Comparison of ENCODE assay signal across 8 mouse cellular contexts in the genomic region with DNA sequence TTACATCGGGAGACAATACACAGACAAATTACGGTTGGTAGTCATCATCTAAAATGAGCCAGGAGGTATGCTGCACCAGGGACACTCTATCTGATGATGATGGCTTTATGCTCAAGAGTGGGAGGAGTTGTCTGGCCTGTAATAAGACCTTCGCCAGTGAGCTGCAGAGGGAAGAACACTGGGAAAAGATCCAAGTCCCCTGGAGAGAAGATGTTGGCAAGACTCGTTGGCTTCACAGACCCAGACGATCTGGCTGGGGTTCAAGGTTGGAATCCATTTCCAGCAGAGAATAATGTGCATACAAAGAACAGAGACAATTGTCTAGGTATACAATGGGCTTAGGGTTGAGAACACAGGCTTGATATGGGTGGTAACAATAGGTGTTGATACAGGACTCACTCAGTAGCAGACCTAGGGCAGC. TPM values are rescaled to one million over a fixed set of nuclear protein-coding genes. Genes with fewer than 3 reads are reported as not detected.
DNase-seq lines count a peak whose midpoint lies in the region; ATAC-seq lines count a peak whose summit lies in the region.

No protein-coding gene starts in this region.

- no peaks in the 10 kb centered on the region for H3K27me3 ChIP-seq in heart, embryonic 11.5 days (ENCODE audit: control insufficient read depth, insufficient read depth, low read length)
- H3K27me3 ChIP-seq in forebrain, embryonic 16.5 days (replicated peaks; ENCODE audit: control insufficient read depth, insufficient read depth, low read length): no peaks in the 10 kb centered on the region
- no peaks in the 10 kb centered on the region for H3K27me3 ChIP-seq in midbrain, embryonic 15.5 days (replicated peaks)

- WGBS in heart, embryonic 11.5 days (ENCODE audit: insufficient replicate concordance): 69% methylated on average over 5 of the region's 5 CpGs
- WGBS in forebrain, embryonic 16.5 days: 34% methylated on average over 5 of the region's 5 CpGs
- 67% methylated on average over 5 of the region's 5 CpGs for WGBS in midbrain, embryonic 15.5 days

- H3K4me2 ChIP-seq in heart, embryonic 11.5 days: no peak overlapping the region
- H3K4me2 ChIP-seq in forebrain, embryonic 16.5 days (ENCODE audit: low read length): no peak overlapping the region
- no peak overlapping the region for H3K4me2 ChIP-seq in midbrain, embryonic 15.5 days

- H3K9me3 ChIP-seq in heart, embryonic 11.5 days (replicated peaks; ENCODE audit: control insufficient read depth, low read length): no peaks in the 10 kb centered on the region
- no peaks in the 10 kb centered on the region for H3K9me3 ChIP-seq in forebrain, embryonic 16.5 days (ENCODE audit: control insufficient read depth, low read length)
- no peaks in the 10 kb centered on the region for H3K9me3 ChIP-seq in midbrain, embryonic 15.5 days

- H3K27ac ChIP-seq in heart, embryonic 11.5 days (ENCODE audit: low read depth, low read length): no peak overlapping the region
- H3K27ac ChIP-seq in forebrain, embryonic 16.5 days (ENCODE audit: low read length): no peak overlapping the region
- no peak overlapping the region for H3K27ac ChIP-seq in midbrain, embryonic 15.5 days

- H3K4me3 ChIP-seq in heart, embryonic 11.5 days (ENCODE audit: low read depth, low read length): no peak overlapping the region
- H3K4me3 ChIP-seq in forebrain, embryonic 16.5 days (replicated peaks; ENCODE audit: low read length): no peak overlapping the region
- H3K4me3 ChIP-seq in midbrain, embryonic 15.5 days: no peak overlapping the region

- no peak overlapping the region for H3K9ac ChIP-seq in heart, embryonic 11.5 days (ENCODE audit: low read depth, low read length)
- no peak overlapping the region for H3K9ac ChIP-seq in forebrain, embryonic 16.5 days (replicated peaks; ENCODE audit: low read depth, low read length)
- no peak overlapping the region for H3K9ac ChIP-seq in midbrain, embryonic 15.5 days

- no peaks in the 10 kb centered on the region for H3K36me3 ChIP-seq in heart, embryonic 11.5 days (ENCODE audit: control insufficient read depth, insufficient read depth, low read length)
- H3K36me3 ChIP-seq in forebrain, embryonic 16.5 days (ENCODE audit: control insufficient read depth, insufficient read depth): no peaks in the 10 kb centered on the region
- no peaks in the 10 kb centered on the region for H3K36me3 ChIP-seq in midbrain, embryonic 15.5 days (replicated peaks)

- no peaks in the 10 kb centered on the region for H3K4me1 ChIP-seq in heart, embryonic 11.5 days (ENCODE audit: control insufficient read depth, insufficient read depth, low read length)
- H3K4me1 ChIP-seq in forebrain, embryonic 16.5 days (replicated peaks; ENCODE audit: control insufficient read depth, insufficient read depth, low read length): 0 out of 2 replicates have a peak, but pooled peaks cover 2% of the 10 kb centered on the region
- no peaks in the 10 kb centered on the region; the same call in 1 of the 2 replicates for H3K4me1 ChIP-seq in midbrain, embryonic 15.5 days

- peak; percentile 89 for DNase-seq in heart, adult 11 months
- DNase-seq in ovary, adult 18-20 months (ENCODE audit: low spot score): peak; percentile 81
- DNase-seq in ovary, postnatal 10 days (ENCODE audit: low spot score): no peak
- peak; percentile 28 for DNase-seq in retina, postnatal 7 days (ENCODE audit: low read depth, low spot score)
- no peak for DNase-seq in spleen, postnatal 14 days (ENCODE audit: low spot score in 2 of 2)

- no peak for ATAC-seq in heart, embryonic 11.5 days (replicated peaks; ENCODE audit: insufficient number of reproducible peaks, low FRiP score, low TSS enrichment)
- peak; percentile 58 for ATAC-seq in forebrain, embryonic 16.5 days
- no peak for ATAC-seq in midbrain, embryonic 15.5 days (replicated peaks)

RNA-seq across cellular contexts. Expression of a gene that starts 17.1 kb away (rescaled TPM):
- polyA plus RNA-seq in heart, embryonic 11.5 days (2014; fragmentation: Nextera tagmentation; extraction: Ambion mirVana): 6.5 and 6.7 TPM in 2 replicates
- polyA plus RNA-seq in forebrain, embryonic 16.5 days (2015; fragmentation: Nextera tagmentation; extraction: Ambion mirVana): 62.4 and 79.6 TPM in 2 replicates
- 107 and 117 TPM in 2 replicates for polyA plus RNA-seq in midbrain, embryonic 15.5 days (2015; fragmentation: Nextera tagmentation; extraction: Ambion mirVana)

Comparison
In these comparisons a context has a peak if more than half of its experiments do, and no peak if none do; other contexts are left out.
1. DNase-seq: peak in heart, adult 11 months (single experiment), ovary, adult 18-20 months (single experiment) and retina, postnatal 7 days (single experiment); none in ovary, postnatal 10 days (single experiment) and spleen, postnatal 14 days (0 of 2).